Mouse (Mus musculus) bone marrow, adult 2 months (tissue): Measurements from ENCODE around the gene Ncbp1.

Experiments
- CTCF ChIP-seq: fragments of 200-500 bp; IDR thresholded peaks from 2 replicates; pipeline ENCODE4 v1.5.1; 2011; ENCODE audit warnings: low read length, control low read depth; ENCODE audit not compliant: control insufficient read depth, insufficient read depth
- POLR2A ChIP-seq: fragments of 200-500 bp; IDR thresholded peaks from 2 replicates; pipeline ENCODE4 v1.6.1; 2011; ENCODE audit warnings: low read depth, mild to moderate bottlenecking, control low read depth, low read length, borderline replicate concordance; ENCODE audit not compliant: control insufficient read depth

DNA sequence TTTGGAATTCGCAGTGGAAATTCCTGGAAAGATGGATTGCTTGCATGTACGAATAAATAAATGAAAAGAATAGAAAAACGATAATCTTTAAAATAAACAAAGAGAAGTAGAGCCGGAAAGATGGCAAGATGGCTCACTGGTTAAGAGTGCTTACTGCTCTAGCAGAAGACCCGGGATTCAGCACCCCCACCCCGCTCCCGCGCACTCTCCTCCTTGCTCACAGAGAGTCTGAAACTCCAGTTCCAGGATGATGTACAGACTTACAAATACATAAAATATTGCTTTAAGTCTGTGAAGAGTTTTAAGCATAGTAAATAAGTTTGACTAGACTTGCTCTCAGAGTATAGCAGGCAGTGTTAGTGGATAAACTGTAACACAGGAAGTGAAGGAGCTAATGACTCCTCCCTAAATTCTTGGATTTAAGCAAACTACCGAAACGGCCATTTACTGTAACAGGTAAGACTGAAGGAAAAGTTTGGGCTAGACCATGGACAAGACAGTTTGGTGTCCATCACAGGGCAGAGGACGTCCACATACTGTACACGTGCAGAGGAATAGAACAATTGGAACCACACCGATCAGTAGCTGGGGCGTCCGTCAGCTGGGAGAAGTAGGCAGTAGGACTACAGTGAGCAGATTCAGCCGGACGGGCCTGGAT lies 655 bp upstream of the Ncbp1 start:
- TF ChIP-seq CTCF (no peak), POLR2A (no peak)
